Mouse (Mus musculus): ENCODE results near the gene Mical3. TPM values are rescaled to one million over a fixed set of nuclear protein-coding genes. Genes with fewer than 3 reads are reported as not detected.
"Not testable (repeated sequence)": the region's sequence is repeated elsewhere in the genome, so short reads cannot be mapped to it uniquely, and the experiment has no call there.

Mical3 gene
- total RNA-seq, 2 experiments from 2014 or later, result 75.0 to 80.8 TPM

GRCm38 (mm10) chr6:120911213-120912007, 219.4 kb downstream of the Mical3 start:
- DNase-seq (ENCODE audit: low spot score in 2 of 2), result no peak

- no peak for DNase-seq (ENCODE audit: low spot score in 2 of 2)
Measured at GRCm38 (mm10) chr6:120909501-120909900, 221.3 kb downstream of the Mical3 start.

GRCm38 (mm10) chr6:120907876-120908597, 222.8 kb downstream of the Mical3 start:
- DNase-seq (ENCODE audit: low spot score in 2 of 2), result not testable (repeated sequence)

GRCm38 (mm10) chr6:120906521-120906920, 224.3 kb downstream of the Mical3 start:
- no peak for DNase-seq (ENCODE audit: low spot score in 2 of 2)

GRCm38 (mm10) chr6:120905111-120905510, 225.7 kb downstream of the Mical3 start:
- no peak for DNase-seq (ENCODE audit: low spot score in 2 of 2)

GRCm38 (mm10) chr6:120903961-120904360, 226.8 kb downstream of the Mical3 start:
- DNase-seq (ENCODE audit: low spot score in 2 of 2), result no peak

GRCm38 (mm10) chr6:120903450-120903912, 227.3 kb downstream of the Mical3 start:
- DNase-seq (ENCODE audit: low spot score in 2 of 2), result no peak

GRCm38 (mm10) chr6:120901776-120902645, 228.8 kb downstream of the Mical3 start:
- DNase-seq (ENCODE audit: low spot score in 2 of 2), result no peak

GRCm38 (mm10) chr6:120898188-120898833, 232.5 kb downstream of the Mical3 start:
- DNase-seq (ENCODE audit: low spot score in 2 of 2), result peak in 1 of 2 experiments; percentile 56

- no peak for DNase-seq (ENCODE audit: low spot score in 2 of 2)
Measured at GRCm38 (mm10) chr6:120894524-120894923, 236.3 kb downstream of the Mical3 start.

GRCm38 (mm10) chr6:120894089-120894488, 236.7 kb downstream of the Mical3 start:
- DNase-seq (ENCODE audit: low spot score in 2 of 2), result no peak

- no peak for DNase-seq (ENCODE audit: low spot score in 2 of 2)
Measured at GRCm38 (mm10) chr6:120886696-120887095, 244.1 kb downstream of the Mical3 start.

- no peak for DNase-seq (ENCODE audit: low spot score in 2 of 2)
Measured at GRCm38 (mm10) chr6:120884436-120884835, 246.4 kb downstream of the Mical3 start.

Other genes with a start within 250 kb of the Mical3 start
- gene Bid, start 214.1 kb downstream of the Mical3 start, total RNA-seq (2021), result 10 to 100 TPM; 12.9 to 13.8 TPM
- 10 to 100 TPM; 11.4 to 12.8 TPM for gene Pex26, start 52.7 kb upstream of the Mical3 start, total RNA-seq (2021)
- 1 to 10 TPM; 6.3 to 7.8 TPM for gene Tuba8, start 79.7 kb upstream of the Mical3 start, total RNA-seq (2021)
- gene Usp18, start 114.9 kb upstream of the Mical3 start, total RNA-seq (2021), result under 1 TPM; 0.30 to 0.64 TPM
- 10 to 100 TPM in 1 of 2 experiments, 1 to 10 TPM in 1; 8.9 to 11.6 TPM for gene Slc6a13, start 169.2 kb upstream of the Mical3 start, total RNA-seq (2021)
- 1 to 10 TPM; 2.2 to 2.3 TPM for gene Slc6a12, start 212.1 kb upstream of the Mical3 start, total RNA-seq (2021)